Mouse (Mus musculus) adrenal gland, adult 2 months (tissue): Measurements from ENCODE around the gene Eps15l1. TPM values are rescaled to one million over a fixed set of nuclear protein-coding genes. Genes with fewer than 3 reads are reported as not detected.
A peak's percentile ranks its signal among the peaks of the same experiment; 100 is the strongest.

Experiments used
- DNase-seq: peaks from one replicate; pipeline ENCODE4 v3.0.0; 2021
- polyA plus RNA-seq: library from polyadenylated mRNA; depleted of rRNA; stranded (reverse); fragments of >200 nt; gene quantifications from 2 replicates; pipeline ENCODE4 v1.2.3, GENCODE M21; 2012
- total RNA-seq, 2 experiments: library from RNA; stranded (reverse); gene quantifications; 2 replicates each; pipeline ENCODE4 v1.2.3; 2021

Eps15l1 gene
- total and polyA plus RNA-seq, 3 experiments: 25.2 to 59.8 (median 38.2) TPM

DNA sequence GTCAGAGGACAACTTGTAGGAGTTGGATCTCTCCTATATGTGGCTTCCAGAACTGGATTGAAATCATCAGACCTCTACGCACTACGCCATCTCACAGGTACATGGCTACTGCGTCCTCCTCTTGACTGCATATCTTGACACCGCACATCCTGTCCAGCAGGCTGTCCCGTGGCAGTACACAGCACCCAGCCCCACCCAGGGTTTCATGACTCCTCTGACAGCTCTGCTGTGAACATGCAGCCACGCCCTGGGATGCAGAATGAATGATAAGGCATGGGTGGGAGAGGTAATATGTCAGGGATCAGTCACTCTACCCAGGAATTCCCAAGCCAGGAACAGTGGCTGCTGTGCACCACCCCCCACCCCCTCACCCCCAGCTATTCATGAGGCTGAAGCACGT is 7.4 kb downstream of the Eps15l1 start:
- no peak for DNase-seq

DNA sequence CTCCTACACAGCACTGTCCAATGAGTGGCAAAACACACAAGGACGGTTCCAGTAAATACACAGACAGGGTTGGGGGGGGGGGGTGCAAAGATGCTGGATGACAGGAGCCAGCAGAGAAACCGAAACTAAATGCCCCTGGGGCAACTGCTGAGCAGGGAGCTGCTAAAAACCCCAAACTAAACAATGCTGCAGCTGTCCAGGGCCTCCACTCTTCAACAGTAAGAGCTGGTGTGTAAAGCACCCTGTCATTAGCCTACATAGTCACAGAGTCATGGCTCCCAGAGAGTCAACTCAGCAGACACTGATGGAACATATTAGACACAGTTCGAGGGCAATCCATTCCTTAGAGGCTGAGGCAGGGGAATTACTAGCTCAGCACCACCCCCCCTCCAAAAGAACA is 11.8 kb downstream of the Eps15l1 start:
- DNase-seq: no peak

DNA sequence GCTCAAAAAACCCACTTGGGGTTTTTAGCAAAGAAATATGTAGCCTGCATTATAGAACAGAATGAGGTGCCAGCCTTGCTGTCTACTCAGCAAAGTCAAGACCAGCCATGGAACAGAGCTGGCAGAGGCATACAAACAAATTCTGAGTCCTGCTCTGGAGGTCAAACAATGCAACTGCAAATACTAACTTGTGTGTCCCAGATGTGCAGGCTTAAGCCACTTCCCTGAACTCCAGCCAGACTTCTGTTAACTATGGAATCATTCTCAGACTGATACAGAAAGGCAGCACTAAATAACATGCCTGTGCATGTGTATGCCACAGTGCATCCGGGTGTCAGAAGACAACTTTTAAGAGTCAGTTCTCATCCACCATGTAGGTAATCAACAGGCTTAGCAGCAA is 13.4 kb downstream of the Eps15l1 start:
- DNase-seq: no peak

DNA sequence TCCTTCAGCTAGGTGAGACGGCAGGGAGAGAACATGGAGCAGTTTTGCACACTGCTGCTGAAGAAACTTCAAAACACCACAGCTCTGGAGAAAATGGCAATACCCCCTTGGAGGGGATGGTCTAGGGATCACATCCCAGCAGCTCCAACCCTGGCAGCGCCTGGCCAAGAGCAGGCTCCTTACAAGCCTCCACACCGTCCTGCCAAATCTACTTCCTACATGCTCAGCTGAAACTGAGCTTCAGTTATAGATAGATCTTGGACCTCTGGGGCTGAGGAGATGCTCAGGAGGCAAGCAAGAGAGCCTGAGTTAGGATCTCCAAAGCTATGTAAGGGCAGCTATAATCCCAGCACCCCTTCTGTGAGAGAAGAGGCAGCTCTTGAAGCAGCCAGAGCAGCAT is 18.3 kb downstream of the Eps15l1 start:
- no peak for DNase-seq

DNA sequence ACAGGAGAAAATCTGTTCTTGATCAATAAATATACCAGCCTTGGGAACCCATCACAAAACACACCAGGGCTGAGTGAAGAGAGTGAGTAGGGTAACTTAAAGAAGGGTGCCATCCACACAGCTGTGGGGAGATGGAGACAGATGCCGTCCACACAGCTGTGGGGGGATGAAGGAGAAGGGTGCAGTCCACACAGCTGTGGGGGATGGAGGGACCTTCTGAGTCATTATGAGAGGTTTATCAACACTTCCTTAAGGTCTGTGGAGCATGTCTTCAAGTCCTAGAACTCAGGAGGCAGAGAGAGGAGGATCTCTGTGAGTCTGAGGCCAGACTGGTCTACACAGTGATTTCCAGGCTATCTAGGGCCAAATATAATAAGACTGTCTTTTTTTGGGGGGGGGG is 19.9 kb downstream of the Eps15l1 start:
- no peak for DNase-seq

DNA sequence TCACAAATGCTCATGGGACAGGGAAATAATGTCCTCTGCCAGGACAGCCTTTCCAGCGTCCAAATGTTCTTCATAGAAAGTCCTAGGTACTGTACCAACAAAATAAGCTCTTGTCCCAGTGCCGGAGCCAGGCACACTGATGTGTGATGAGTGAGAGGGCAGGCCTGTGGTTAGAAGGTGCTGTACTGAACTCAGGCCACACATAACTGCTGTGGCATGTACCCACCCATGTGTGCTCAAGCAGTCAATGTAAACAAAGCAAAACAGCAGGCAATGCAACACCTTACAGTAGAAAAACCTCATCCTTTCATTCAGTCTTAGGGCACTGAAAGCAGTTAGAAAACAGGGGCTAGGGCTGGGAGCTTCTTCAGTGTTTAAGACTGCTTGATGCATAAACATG is 35.5 kb downstream of the Eps15l1 start:
- DNase-seq: no peak

DNA sequence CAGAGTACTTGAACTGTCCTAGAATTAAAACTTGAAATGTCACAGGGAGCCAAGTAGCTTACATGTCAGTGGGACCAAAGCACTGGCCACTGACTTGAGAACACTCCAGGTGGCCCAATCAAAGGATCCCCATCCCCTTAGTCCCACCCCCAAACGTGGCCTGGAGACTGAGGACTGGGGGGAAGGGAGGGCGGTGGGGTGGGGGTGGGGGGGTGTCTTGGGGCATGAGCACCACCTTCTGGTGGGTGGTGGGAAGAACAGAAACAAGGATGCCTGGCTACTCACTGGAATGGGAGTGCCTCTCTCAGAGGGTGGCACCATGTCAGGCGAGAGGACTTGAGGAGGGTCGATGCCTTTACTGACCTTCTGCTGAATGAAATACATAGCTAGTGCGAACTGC is 38.9 kb downstream of the Eps15l1 start:
- no peak for DNase-seq

DNA sequence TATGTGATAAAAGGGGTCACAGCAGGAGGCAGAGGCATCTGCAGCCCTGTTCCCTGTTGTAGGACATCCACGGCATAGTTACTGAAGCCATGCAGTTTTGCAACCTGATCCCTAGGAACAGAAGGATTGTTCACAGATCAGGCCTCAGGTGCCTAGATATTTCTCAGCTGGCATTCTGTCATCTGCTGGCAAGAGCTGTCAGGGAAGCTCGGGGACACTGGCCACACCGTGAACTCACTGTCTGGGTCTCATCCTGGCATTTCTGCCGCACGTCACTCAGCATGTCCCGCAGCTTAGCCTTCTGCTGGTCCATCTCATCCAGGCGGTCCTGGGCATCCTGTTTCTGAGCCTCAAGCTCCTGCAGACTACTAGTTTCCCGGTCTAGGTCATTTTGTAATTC is 40.6 kb downstream of the Eps15l1 start:
- DNase-seq: no peak

DNA sequence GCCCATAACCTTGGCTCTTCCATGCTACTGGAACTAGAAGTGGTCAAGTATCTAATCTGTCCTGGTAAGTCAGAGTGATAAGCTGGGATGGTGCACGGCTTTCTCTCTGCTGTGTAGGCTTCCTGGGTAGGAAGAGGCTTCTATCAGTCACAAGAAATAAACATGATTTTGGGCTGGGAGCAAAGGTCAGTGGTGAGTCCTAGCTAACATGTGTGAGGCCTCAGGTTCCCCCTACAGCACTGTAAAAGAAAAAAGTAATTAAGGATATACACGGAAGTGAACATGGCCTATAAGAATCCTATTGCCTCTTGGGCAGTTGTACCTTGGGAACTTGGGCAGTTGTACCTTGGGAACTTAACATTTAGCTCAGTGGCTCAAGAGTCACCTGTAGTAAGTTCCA is 44.4 kb downstream of the Eps15l1 start:
- no peak for DNase-seq

DNA sequence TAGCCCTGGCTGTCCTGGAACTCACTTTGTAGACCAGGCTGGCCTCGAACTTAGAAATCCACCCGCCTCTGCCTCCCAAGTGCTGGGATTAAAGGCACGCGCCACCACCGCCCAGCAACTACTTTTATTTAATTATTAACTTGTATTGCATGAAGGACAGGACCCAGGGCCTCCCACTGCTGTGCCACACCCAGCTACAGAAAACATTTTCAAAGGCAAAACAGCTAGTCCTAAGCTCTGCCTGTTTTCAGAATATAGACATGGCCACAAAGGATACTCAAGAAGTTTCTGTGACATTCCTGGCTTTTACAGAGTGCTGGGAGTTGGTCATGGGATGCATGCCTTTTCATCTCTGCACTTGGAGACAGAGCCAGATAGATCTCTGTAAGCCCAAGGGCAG is 45.0 kb downstream of the Eps15l1 start:
- DNase-seq: no peak

DNA sequence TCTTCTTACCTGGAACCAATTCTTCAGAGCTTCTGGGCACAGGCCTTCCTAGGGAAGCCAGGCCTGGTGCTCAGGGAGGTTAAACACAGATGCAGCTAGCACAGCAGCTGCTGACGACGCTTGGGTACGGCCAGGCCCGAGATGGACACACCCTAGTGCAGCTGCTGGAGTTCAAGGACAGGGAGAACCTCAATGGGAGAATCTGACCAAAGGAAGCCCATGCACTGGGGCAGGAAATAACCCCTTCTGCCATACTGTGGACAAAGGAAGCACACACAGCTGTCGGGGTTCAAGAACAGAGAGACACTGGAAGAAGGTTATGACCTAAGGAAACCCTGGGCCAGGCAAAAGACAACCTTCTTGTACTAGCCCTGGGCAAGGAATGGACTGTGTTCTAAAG is 46.1 kb downstream of the Eps15l1 start:
- DNase-seq: no peak

DNA sequence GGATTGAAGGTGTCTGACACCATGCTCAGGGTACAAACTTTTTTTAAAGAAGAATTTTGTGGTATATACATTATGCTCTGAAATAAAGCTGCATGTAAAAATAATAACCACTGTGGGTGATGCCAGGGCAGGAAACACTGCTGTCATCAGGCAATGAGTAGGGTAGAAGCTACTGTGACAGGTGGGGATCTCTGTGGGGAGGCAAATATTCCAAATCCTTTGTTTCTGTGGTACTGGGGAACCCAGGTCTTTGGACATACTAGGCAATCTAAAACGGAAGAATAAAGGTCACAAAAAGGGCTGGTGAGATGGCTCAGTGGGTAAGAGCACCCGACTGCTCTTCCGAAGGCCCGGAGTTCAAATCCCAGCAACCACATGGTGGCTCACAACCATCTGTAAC is 48.9 kb downstream of the Eps15l1 start:
- no peak for DNase-seq

DNA sequence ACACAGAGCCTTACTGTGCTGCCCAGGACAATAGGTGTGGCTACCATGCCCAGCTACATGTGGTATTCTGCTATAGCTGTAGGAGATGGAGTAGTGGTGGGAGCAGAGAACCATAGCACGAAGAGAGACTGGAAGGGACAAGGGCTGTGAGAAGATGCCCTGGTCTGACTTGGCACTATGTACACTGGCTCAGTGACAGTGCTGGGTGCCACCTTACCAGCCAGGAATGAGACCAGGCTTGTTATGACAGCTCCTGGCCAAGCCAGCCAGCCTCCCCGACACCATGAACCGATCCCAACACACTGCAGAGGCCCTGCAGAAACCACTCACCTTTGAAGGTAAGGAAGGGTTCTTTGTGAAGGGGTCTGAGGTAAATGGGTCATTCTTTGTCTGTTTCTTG is 49.9 kb downstream of the Eps15l1 start:
- DNase-seq: no peak

DNA sequence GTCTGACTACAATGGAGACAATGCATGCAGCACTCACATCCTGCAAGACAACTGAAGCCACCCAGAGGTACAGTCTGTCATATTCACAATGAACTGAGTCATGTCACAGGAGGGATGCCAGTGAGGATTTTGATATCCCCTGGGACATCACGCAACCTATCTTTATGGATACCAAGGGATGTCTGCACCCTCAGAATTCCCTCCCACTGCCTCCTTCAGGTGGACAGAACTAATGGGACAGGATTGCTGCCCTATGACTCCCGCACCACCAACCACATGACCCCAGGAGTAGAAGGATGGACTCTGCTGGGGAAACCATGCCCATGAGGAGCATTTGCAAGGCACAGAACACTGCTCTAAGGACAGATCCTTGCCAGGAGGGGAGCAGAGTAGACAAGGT is 54.8 kb downstream of the Eps15l1 start:
- DNase-seq: no peak

DNA sequence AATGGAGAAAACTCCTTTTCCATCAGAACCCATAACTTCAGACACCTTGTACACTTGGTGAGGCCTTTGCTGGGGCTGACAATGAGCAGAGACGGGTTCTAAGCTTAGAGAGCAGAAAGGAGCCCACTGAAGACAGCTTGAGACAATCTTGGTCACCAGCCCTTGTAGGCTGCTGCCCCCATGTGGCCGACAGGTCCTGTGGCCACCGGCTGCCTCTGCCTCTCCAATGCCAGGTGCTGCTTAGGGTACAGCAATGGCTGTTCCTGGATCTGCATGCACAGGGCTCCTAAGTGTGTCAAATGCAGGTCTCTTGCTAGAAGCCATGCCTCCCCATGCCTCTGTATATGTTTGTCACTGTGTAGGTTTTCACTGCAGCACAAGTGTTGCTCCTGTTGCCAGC is 55.4 kb downstream of the Eps15l1 start:
- DNase-seq: peak; percentile 79

DNA sequence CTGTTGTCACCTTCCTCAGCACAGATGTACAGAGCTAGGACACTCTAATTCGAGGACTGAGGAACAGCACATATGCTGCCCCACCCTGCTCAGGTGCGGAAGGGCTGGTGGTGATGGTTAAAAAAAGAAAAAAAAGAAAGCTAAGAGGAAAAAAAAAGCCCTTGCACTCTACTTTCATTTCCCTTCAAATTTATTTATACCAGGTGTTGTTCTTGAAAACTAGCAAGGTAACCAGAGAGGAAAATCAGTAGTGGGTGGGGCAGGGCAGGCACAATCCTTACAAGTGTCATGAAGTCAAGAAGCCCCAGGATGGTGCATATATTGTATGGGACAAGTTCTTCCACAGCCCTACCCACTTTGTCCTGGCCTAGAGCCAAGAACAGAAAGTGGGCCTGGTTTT is 56.2 kb downstream of the Eps15l1 start:
- no peak for DNase-seq

DNA sequence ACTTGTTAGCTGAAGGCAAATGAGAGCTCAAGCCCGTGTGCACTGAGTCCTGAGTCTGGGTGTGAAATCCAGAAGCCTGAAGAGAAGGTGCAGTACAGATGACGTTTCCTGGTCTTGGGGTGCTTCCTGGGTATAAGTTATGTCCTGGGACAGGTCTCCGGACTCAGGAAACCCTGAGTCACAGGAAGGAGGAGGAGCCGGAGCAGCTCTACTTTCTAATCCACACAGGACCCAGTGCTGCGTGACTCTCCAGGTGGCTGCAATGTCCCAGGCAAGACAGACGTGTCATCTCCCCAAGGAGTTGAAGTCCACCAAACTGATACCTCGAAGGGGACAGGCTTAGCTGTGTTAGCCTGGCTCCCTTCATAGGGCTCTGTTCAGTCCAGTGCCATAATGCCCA is 57.8 kb downstream of the Eps15l1 start:
- peak; percentile 54 for DNase-seq

DNA sequence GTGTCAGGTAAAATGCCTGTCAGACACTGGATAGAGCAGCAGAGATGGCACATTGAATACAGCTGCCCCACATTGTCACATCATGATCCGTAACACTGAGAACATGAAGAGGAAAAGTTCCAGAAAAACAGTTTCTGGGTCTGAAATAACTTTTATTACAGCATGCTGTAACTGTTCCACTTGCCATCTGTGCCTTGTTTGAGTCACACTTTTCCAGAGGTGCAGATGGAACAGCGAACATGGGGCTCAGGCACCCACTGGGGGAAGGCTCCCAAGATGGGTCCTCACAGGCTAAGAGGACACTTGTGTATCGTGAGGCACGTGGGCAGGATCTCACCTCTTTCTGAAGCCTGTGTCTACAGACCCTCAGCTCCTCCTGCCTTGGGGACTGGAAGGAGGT is 58.5 kb downstream of the Eps15l1 start:
- DNase-seq: no peak

DNA sequence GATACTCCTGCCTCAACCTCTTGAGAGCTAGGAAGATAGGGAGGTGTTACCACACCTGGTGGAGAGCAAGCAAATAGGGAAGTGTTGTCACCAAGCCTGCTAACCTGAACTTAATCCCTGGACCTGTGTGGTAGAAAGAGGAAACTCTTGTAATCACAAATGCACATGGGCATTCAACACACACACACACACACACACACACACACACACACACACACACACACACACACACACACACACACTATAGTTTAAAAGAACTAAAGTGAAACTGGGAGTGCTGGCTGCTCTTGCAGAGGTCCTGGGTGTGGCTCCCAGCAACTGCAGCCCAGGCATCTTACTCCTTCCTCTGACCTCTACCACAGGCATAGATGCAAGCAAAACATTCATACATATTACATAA is 61.1 kb downstream of the Eps15l1 start:
- no peak for DNase-seq

DNA sequence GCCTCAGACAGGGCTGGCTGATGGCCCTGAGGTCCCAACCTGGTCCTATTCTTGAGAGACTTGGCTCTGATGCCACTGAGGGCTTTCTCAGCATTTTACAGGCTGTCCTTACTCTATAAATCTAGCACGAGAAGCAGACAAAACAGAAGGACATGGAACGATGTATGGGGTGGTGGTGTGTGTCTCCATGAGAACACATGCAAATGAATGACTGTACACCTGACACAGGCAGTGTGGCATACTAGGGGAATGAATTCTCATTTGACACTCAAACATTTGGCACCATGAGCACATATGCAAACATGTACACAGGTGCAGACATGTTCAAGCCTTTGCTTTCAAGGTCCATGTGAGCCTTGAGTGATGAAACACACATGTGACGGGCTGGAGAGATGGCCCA is 64.7 kb downstream of the Eps15l1 start:
- no peak for DNase-seq

DNA sequence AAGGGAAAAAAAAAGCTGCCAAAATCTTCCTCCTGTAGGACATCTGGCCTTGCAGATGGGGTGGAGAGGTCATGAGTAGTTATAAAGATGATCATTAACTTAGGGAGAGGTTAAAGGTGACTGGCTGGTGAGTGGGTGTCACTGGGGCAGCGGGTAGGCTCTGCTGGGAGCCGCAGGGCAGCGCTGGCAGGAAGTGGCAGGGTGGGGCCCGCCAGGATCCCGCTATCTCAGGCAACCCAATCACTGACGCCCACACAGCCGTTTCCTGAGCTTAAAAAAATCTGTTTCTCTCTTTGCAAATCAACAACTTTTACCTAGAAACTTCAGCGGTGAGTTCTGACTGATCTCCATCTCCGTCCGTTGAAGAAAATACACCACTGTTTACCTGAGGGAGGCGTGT is 67.0 kb downstream of the Eps15l1 start:
- DNase-seq: peak; percentile 63

DNA sequence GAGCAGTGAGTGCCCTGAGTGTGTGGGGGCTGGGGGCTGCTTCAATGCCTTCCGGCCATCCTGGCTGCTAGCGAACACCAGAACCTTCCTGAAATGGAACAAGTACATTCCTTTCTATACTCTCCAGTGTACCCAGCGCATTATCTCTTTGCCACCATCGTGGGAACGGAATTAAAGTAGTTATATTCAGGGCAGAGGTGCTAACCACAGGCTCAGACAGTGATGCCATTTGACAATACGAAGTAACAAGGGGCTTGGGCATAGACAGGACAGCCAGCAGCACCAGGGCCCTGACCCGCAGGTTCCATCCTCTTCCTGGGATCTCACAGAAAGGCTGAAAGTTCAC is 67.6 kb downstream of the Eps15l1 start:
- DNase-seq: no peak

DNA sequence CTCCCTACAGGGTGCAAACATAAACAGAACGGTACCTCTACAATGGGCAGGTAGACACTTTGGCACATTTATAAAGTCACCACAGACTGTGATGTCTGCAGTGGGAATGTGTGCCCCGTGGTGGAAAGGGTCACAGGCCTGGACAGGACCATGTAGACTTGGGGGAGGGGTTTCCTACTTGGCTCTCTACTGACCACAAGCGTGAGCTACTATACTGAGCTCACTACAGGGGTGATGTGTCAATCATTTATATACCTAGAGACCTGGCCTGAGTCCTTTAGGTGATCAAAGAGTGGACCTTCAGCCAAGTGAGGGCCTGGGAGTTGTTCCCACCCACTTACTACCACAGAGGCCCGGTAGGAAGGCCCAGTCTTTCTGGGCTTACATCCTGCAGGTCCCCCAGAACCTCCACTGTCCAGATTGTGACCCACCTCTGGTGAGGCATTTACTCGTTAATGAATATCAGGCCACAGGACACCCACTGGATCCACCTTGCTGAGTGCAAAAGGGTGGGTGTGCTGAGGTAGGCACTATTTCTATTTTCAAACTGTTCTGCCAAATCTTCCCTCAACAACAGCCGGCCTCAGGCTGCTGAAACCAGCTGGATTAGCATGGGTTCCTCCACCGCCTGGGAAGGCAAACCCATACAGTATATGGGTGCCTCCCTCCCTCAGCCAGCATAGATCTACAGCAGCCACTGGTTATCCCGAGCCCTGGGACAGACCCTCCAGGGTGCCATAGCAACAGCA is 68.1 kb downstream of the Eps15l1 start:
- DNase-seq: no peak

DNA sequence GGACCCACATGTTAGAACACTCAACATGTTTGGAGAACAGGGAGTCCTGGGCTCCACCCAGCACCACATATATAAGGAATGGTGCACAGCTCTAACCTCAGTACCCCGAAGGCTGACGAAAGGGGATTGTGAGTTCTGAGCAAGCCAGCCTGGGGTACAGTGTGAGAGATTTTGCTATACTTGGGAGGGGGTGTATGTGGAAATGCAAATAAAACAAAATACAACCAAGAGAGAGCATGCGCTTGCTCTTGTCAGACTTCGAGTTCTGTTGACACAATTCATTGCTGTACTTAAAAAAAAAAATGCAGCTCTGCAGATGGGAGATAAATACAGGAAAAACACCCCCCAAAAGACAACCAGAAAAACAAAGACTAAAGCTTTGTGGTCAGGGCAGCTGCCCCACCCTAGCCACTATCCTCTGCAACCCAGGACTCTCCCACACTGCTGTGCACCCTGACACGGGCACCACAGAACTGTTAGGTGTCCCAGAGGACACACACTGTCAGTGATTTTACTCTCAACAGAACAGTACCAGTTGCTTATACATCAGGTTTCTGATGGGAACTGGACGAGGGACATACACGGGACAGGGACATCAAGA is 69.8 kb downstream of the Eps15l1 start:
- no peak for DNase-seq

DNA sequence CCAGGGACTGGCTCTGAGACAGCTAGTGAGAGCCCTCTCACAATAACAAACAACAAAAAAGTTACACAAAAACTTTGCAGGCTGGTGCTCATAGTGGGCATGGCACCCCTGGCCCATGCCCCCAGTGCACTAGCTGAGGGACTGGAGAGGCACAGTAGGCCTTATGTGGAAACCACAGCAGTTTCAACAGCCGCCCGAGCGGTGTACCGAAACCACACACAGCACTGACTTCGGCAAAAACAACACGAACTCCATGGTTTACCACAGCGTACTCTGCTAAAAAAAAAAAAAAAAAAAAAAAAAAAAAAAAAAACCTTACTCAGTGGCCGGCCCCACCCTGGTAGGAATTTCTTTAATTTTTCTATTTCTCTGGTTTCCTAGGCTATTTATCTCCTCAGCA is 70.5 kb downstream of the Eps15l1 start:
- DNase-seq: no peak
